Mouse (Mus musculus) midbrain, embryonic 11.5 days (tissue): ENCODE results near the gene Glg1. TPM values are rescaled to one million over a fixed set of nuclear protein-coding genes. Genes with fewer than 3 reads are reported as not detected.
A peak's percentile ranks its signal among the peaks of the same experiment; 100 is the strongest.
"Not testable (repeated sequence)": the region's sequence is repeated elsewhere in the genome, so short reads cannot be mapped to it uniquely, and the experiment has no call there.

ENCODE experiments used
- ATAC-seq: fragments of 200-750 bp; cut with Nextera tagmentation; 2 replicates; pipeline ENCODE4 v1.8.0; 2017; ENCODE audit warnings: moderate TSS enrichment, moderate library complexity; ENCODE audit not compliant: low FRiP score
- DNase-seq: peaks from one replicate; pipeline ENCODE4 v3.0.0; 2015; ENCODE audit warnings: low spot score; ENCODE audit errors: missing footprints
- H3K27ac ChIP-seq: fragments of 300-500 bp; sonication (generic); 2 replicates; pipeline ENCODE4 v1.5.1; 2014; ENCODE audit warnings: low read depth, low read length
- H3K27me3 ChIP-seq: fragments of 300-500 bp; sonication (generic); 2 replicates; pipeline ENCODE4 v1.6.1; 2014; ENCODE audit warnings: mild to moderate bottlenecking, low read length, moderate library complexity, mixed read lengths; ENCODE audit not compliant: control insufficient read depth, insufficient read depth
- H3K36me3 ChIP-seq: fragments of 300-500 bp; sonication (generic); 2 replicates; pipeline ENCODE4 v1.6.1; 2014; ENCODE audit warnings: mild to moderate bottlenecking, low read length, moderate library complexity, mixed read lengths; ENCODE audit not compliant: control insufficient read depth, insufficient read depth
- H3K4me1 ChIP-seq: fragments of 300-500 bp; sonication (generic); 2 replicates; pipeline ENCODE4 v1.6.1; 2014; ENCODE audit warnings: low read length; ENCODE audit not compliant: control insufficient read depth, insufficient read depth
- H3K4me2 ChIP-seq: fragments of 300-500 bp; sonication (generic); 2 replicates; pipeline ENCODE4 v1.6.1; 2014; ENCODE audit warnings: mild to moderate bottlenecking, moderate library complexity
- H3K4me3 ChIP-seq: fragments of 300-500 bp; sonication (generic); 2 replicates; pipeline ENCODE4 v1.5.1; 2014; ENCODE audit warnings: low read depth, low read length
- H3K9ac ChIP-seq: fragments of 300-500 bp; sonication (generic); 2 replicates; pipeline ENCODE4 v1.6.1; 2014; ENCODE audit warnings: low read length
- H3K9me3 ChIP-seq: fragments of 300-500 bp; sonication (generic); 2 replicates; pipeline ENCODE4 v1.6.1; 2016; ENCODE audit warnings: low read length; ENCODE audit not compliant: control insufficient read depth
- WGBS: fragments of 180-500 bp; shearing (Covaris S2); extraction: QIAGEN DNeasy Blood & Tissue Kit; methylation state at CpG from one replicate; pipeline ENCODE4 v1.1.7; 2014; 5-methylcytosine and 5-hydroxymethylcytosine counted together
- polyA plus RNA-seq: library from polyadenylated mRNA; unstranded; fragments of >200 nt; fragmentation: Nextera tagmentation; extraction: Ambion mirVana; gene quantifications from 2 replicates; pipeline ENCODE4 v1.2.1, GENCODE M21; 2014

Glg1 gene
- 76.6 and 82.4 TPM in 2 replicates for polyA plus RNA-seq

DNA sequence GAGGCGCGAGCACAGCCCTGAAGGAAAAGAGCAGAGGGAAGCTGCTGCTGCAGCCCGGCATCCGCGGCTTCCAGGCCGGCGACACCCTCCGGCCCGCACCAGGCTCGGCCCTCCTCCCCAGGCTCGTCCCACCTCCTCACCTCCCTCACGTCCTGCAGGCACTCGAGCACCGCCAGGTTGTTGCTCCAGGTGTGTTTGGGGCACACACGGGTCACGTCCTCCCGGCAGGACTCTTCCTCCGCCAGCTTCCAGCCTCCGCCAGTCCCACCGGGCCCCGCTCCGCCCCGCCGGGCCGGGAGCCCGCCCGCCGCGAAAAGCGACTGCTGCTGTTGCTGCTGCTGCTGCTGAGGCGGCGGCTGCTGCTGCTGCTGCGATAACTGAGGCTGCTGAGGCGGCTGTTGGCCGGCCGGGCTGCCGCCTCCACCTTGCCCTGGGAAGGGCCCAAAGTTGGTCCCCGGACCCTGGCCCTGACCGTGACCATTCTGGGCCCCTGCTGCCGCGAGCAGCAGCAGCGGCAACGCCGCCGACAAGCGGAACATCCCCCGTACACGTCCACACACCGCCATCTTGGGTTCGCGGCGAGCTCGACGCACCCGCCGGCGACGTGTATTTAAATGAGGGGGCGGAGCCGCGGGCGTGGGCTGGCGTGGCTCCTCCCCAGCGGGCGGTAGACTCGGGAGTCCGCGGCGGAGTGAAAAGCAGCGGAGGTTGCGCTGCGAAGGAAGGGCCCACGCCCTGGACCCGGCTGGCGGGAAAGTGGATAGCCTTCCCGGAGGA, at the start of gene Glg1:
TSS of gene Glg1 (minus strand) at position 586 of the 777 bp plus-strand sequence.
- no peaks in the 10 kb centered on the region for H3K9me3 ChIP-seq
- ATAC-seq: peak; percentile 95
- no peaks in the 10 kb centered on the region; the same call in 1 of the 2 replicates for H3K36me3 ChIP-seq
- H3K4me3 ChIP-seq: peak within 1 kb of the TSS; percentile 88
- no peaks in the 10 kb centered on the region for H3K27me3 ChIP-seq
- WGBS: under 1% methylated on average over 76 of the region's 76 CpGs
- peak within 1 kb of the TSS; percentile 93 for H3K27ac ChIP-seq
- H3K9ac ChIP-seq: peak within 1 kb of the TSS; percentile 96
- peak within 1 kb of the TSS; percentile 54 for H3K4me2 ChIP-seq
- peak; percentile 99 for DNase-seq
- peaks cover 6% of the 10 kb centered on the region for H3K4me1 ChIP-seq

- no peak for ATAC-seq
- no peak overlapping the region for H3K4me3 ChIP-seq
- no peak overlapping the region for H3K4me2 ChIP-seq
- H3K27ac ChIP-seq: no peak overlapping the region
- no peaks in the 10 kb centered on the region for H3K9me3 ChIP-seq
- no peaks in the 10 kb centered on the region for H3K36me3 ChIP-seq
- H3K4me1 ChIP-seq: no peaks in the 10 kb centered on the region
- no peaks in the 10 kb centered on the region for H3K27me3 ChIP-seq
- H3K9ac ChIP-seq: no peak overlapping the region
- WGBS: 24% methylated on average over 5 of the region's 5 CpGs
- DNase-seq: peak; percentile 49
Observed at GRCm38 (mm10) chr8:111305031-111305730, 46.2 kb upstream of the Glg1 start.

- ATAC-seq (no peak), DNase-seq (peak; percentile 4)
- Histone ChIP-seq H3K9me3 (no peaks in the 10 kb centered on the region), H3K4me1 (no peaks in the 10 kb centered on the region), H3K4me3 (no peak overlapping the region), H3K27me3 (no peaks in the 10 kb centered on the region), H3K4me2 (no peak overlapping the region), H3K9ac (no peak overlapping the region), H3K36me3 (no peaks in the 10 kb centered on the region), H3K27ac (no peak overlapping the region)
- WGBS: 93% methylated on average over 3 of the region's 3 CpGs
Observed at GRCm38 (mm10) chr8:111304359-111304758, 45.3 kb upstream of the Glg1 start.

DNA sequence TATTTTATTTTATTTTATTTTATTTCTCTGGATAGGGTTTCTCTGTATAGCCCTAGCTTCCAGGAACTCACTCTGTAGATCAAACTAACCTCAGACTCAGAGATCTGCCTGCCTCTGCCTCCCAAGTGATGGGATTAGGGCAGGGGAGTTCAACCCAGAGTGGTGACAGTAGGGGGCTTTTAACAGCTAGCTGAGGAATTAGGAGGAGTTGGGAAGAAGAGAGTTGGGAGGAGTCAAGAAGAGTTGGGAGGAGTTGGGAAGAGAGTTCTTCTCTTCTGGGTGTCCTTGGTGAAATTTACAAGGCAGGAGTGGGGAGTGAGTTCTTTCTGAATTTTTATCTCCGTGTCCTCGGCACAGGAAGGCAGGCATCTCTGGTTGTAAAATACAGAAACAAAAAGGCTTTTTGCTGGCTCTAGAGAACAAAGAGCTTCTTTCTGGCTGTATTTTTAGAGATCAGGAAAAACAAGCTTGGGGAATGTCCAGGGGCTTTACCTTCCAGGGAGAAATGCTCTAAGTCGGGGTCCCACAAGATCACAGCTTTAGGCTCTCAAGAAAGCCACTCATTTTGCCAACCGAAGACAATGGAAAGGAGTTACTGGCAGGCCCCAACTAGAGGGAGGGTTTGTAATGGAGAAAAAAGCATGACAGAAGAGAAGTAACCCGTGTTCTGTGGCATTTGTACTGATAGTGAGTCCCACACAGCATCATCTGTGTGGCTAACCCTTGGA, 44.2 kb upstream of the Glg1 start:
- not testable (repeated sequence) for H3K4me2 ChIP-seq, H3K4me1 ChIP-seq, H3K27ac ChIP-seq, H3K9ac ChIP-seq, ATAC-seq, H3K27me3 ChIP-seq, H3K9me3 ChIP-seq, H3K4me3 ChIP-seq, H3K36me3 ChIP-seq
- WGBS: 89% methylated on average over 5 of the region's 5 CpGs
- DNase-seq: peak; percentile 39

DNA sequence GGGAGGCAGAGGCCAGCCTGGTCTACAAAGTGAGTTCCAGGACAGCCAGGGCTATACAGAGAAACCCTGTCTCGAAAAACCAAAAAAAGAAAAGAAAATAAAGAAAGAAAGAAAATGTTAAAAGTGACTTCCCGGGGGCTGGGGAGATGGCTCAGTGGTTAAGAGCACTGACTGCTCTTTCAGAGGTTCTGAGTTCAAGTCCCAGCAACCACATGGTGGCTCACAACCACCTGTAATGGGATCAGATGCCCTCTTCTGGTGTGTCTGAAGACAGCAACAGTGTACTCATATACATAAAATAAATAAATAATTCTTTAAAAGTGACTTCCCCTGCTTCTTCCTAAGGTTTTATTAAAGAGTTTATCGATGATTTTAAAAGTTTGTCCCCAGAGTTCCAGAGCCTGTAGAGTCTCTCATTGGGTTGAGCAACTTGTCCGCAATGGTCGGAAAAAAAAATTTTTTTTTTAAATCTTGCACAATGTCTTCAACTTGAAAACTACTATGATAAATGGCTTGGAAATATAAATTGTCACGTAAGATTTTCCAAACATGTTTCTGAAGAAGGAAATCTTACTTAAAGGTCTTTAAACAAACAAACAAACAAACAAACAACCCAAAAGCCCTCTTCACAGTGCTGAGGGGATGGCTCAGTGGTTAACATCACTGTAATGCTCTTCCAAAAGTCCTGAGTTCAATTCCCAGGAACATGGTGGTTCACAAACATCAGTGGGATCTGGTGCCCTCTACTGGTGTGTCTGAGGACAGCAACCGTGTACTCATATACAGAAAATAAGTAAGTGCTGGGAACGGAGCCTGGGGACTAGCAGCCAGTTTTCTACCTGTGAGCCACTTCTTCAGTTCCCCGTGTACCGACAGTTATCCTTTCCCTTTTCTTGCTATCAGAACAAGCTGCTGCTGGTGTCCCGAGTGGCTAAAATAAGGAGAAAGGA, 41.9 kb upstream of the Glg1 start:
- peak overlapping the region; percentile 72; the same call in 1 of the 2 replicates for H3K27ac ChIP-seq

GRCm38 (mm10) chr8:111299821-111300568, 41.0 kb upstream of the Glg1 start, which contains the start of gene Rfwd3:
TSS of gene Rfwd3 (minus strand) at chr8:111300222.
- ATAC-seq (peak; percentile 99), DNase-seq (peak; percentile 99)
- peaks cover 3% of the 10 kb centered on the region; the same call in 1 of the 2 replicates for H3K36me3 ChIP-seq
- H3K4me1 ChIP-seq: peaks cover 8% of the 10 kb centered on the region; the same call in 1 of the 2 replicates
- WGBS: 0% methylated on average over 63 of the region's 67 CpGs
- H3K9ac ChIP-seq: peak within 1 kb of the TSS; percentile 82
- peak within 1 kb of the TSS; percentile 72 for H3K27ac ChIP-seq
- H3K27me3 ChIP-seq: no peaks in the 10 kb centered on the region
- peak within 1 kb of the TSS; percentile 76 for H3K4me3 ChIP-seq
- H3K4me2 ChIP-seq: peak within 1 kb of the TSS; percentile 62
- H3K9me3 ChIP-seq: no peaks in the 10 kb centered on the region

More for the DNA sequence above, 41.9 kb upstream of the Glg1 start:
- H3K4me1 ChIP-seq: peaks cover 8% of the 10 kb centered on the region; the same call in 1 of the 2 replicates
- H3K9me3 ChIP-seq: no peaks in the 10 kb centered on the region
- peaks cover 3% of the 10 kb centered on the region; the same call in 1 of the 2 replicates for H3K36me3 ChIP-seq
- no peak for DNase-seq
- no peak for ATAC-seq
- no peaks in the 10 kb centered on the region for H3K27me3 ChIP-seq
- H3K4me3 ChIP-seq: peak overlapping the region; percentile 76; the same call in 1 of the 2 replicates
- 66% methylated on average over 11 of the region's 11 CpGs for WGBS
- peak overlapping the region; percentile 82; the same call in 1 of the 2 replicates for H3K9ac ChIP-seq
- peak overlapping the region; percentile 35 for H3K4me2 ChIP-seq

GRCm38 (mm10) chr8:111299363-111299820, 40.4 kb upstream of the Glg1 start:
- WGBS: under 1% methylated on average over 28 of the region's 28 CpGs
- H3K4me3 ChIP-seq: peak overlapping the region; percentile 76
- peaks cover 8% of the 10 kb centered on the region; the same call in 1 of the 2 replicates for H3K4me1 ChIP-seq
- ATAC-seq (peak; percentile 8), DNase-seq (peak; percentile 93)
- no peaks in the 10 kb centered on the region for H3K9me3 ChIP-seq
- peak overlapping the region; percentile 82 for H3K9ac ChIP-seq
- H3K27me3 ChIP-seq: no peaks in the 10 kb centered on the region
- H3K4me2 ChIP-seq: peak overlapping the region; percentile 62
- H3K36me3 ChIP-seq: peaks cover 5% of the 10 kb centered on the region; the same call in 1 of the 2 replicates
- peak overlapping the region; percentile 67 for H3K27ac ChIP-seq
